ENCODE assay signal across 10 mouse cellular contexts in genomic region chr19:42510276-42511171, GRCm38 (mm10). TPM values are rescaled to one million over a fixed set of nuclear protein-coding genes. Genes with fewer than 3 reads are reported as not detected.
A peak's percentile ranks its signal among the peaks of the same experiment; 100 is the strongest.
DNase-seq lines count a peak whose midpoint lies in the region; ATAC-seq lines count a peak whose summit lies in the region.
"Had no signal": no experiment of that assay in that cellular context is flagged by ENCODE, and none has a peak within 500 bp of the region (broad histone marks: within the 10 kb centered on the region; RNA-seq: fewer than 3 reads in every experiment).

No protein-coding gene starts in this region.

- H3K4me3 ChIP-seq in midbrain, embryonic 14.5 days (replicated peaks; ENCODE audit: low read depth, low read length): no peak overlapping the region
- no peak overlapping the region for H3K4me3 ChIP-seq in midbrain, embryonic 11.5 days (ENCODE audit: low read depth, low read length)
- H3K4me3 ChIP-seq in liver, embryonic 16.5 days (ENCODE audit: low read depth, low read length): no peak overlapping the region

- H3K9me3 ChIP-seq in midbrain, embryonic 14.5 days (ENCODE audit: control insufficient read depth, low read length): no peaks in the 10 kb centered on the region
- H3K9me3 ChIP-seq in midbrain, embryonic 11.5 days (ENCODE audit: control insufficient read depth, low read length): no peaks in the 10 kb centered on the region
- H3K9me3 ChIP-seq in liver, embryonic 16.5 days (replicated peaks; ENCODE audit: control insufficient read depth, low read length): no peaks in the 10 kb centered on the region

- DNase-seq in adrenal gland, adult 8-10 months: peak; percentile 17
- no peak for DNase-seq in adrenal gland, postnatal 4 days (ENCODE audit: low spot score in 2 of 2)
- DNase-seq in midbrain, embryonic 14.5 days: peak; percentile 15
- no peak for DNase-seq in midbrain, embryonic 11.5 days (ENCODE audit: low spot score, missing footprints)
- DNase-seq in retina, embryonic 14.5 days (ENCODE audit: low spot score): peak; percentile 51
- no peak for DNase-seq in B cell, adult 2 months

- no peaks in the 10 kb centered on the region for H3K4me1 ChIP-seq in midbrain, embryonic 14.5 days (ENCODE audit: control insufficient read depth, insufficient read depth, low read length)
- no peaks in the 10 kb centered on the region for H3K4me1 ChIP-seq in midbrain, embryonic 11.5 days (ENCODE audit: control insufficient read depth, insufficient read depth, low read length)
- no peaks in the 10 kb centered on the region for H3K4me1 ChIP-seq in liver, embryonic 16.5 days (ENCODE audit: control insufficient read depth, low read depth, low read length)

- no peak overlapping the region for H3K27ac ChIP-seq in midbrain, embryonic 14.5 days (replicated peaks; ENCODE audit: low read depth, low read length)
- H3K27ac ChIP-seq in midbrain, embryonic 11.5 days (ENCODE audit: low read depth, low read length): no peak overlapping the region
- 0 out of 2 replicates have a peak overlapping the region, but pooled peaks have one; percentile 20 for H3K27ac ChIP-seq in liver, embryonic 16.5 days (ENCODE audit: low read length)
- H3K27ac ChIP-seq: macrophage had no signal

- no peak overlapping the region for H3K4me2 ChIP-seq in midbrain, embryonic 14.5 days (ENCODE audit: low read length)
- no peak overlapping the region for H3K4me2 ChIP-seq in midbrain, embryonic 11.5 days
- 0 out of 2 replicates have a peak overlapping the region, but pooled peaks have one; percentile 12 for H3K4me2 ChIP-seq in liver, embryonic 16.5 days (ENCODE audit: low read depth, low read length)

- no peak overlapping the region for H3K9ac ChIP-seq in midbrain, embryonic 14.5 days (replicated peaks; ENCODE audit: low read length)
- no peak overlapping the region for H3K9ac ChIP-seq in midbrain, embryonic 11.5 days (ENCODE audit: low read length)
- no peak overlapping the region for H3K9ac ChIP-seq in liver, embryonic 16.5 days (ENCODE audit: low read depth, low read length)

- WGBS in midbrain, embryonic 14.5 days: 55% methylated on average over 16 of the region's 16 CpGs
- WGBS in midbrain, embryonic 11.5 days: 58% methylated on average over 16 of the region's 16 CpGs
- 32% methylated on average over 16 of the region's 16 CpGs for WGBS in liver, embryonic 16.5 days (ENCODE audit: insufficient replicate concordance)

- H3K36me3 ChIP-seq in midbrain, embryonic 14.5 days (ENCODE audit: control insufficient read depth, insufficient read depth, low read length): no peaks in the 10 kb centered on the region
- H3K36me3 ChIP-seq in midbrain, embryonic 11.5 days (ENCODE audit: control insufficient read depth, insufficient read depth, low read length): no peaks in the 10 kb centered on the region
- H3K36me3 ChIP-seq in liver, embryonic 16.5 days (ENCODE audit: control insufficient read depth, insufficient read depth): no peaks in the 10 kb centered on the region

- no peak for ATAC-seq in midbrain, embryonic 14.5 days (ENCODE audit: low FRiP score, low TSS enrichment)
- no peak for ATAC-seq in midbrain, embryonic 11.5 days (ENCODE audit: low FRiP score)
- peak; percentile 92 for ATAC-seq in liver, embryonic 16.5 days (ENCODE audit: low read depth)
- no peak for ATAC-seq in inflammation-experienced regulatory T-cells, adult 6 months
- ATAC-seq: Patski had no signal

- no peaks in the 10 kb centered on the region for H3K27me3 ChIP-seq in midbrain, embryonic 14.5 days (ENCODE audit: control insufficient read depth, insufficient read depth, low read length)
- H3K27me3 ChIP-seq in midbrain, embryonic 11.5 days (ENCODE audit: control insufficient read depth, insufficient read depth, low read length): no peaks in the 10 kb centered on the region
- H3K27me3 ChIP-seq in liver, embryonic 16.5 days (ENCODE audit: control insufficient read depth, insufficient read depth, low read depth, low read length): no peaks in the 10 kb centered on the region

RNA-seq across cellular contexts. Expression of gene R3hcc1l, which starts 8.0 kb away (rescaled TPM):
- total RNA-seq in adrenal gland, adult 8-10 months (2022): 10 to 100 TPM; 25.0 to 31.3 (median 26.2) TPM
- 10 to 100 TPM; 26.6 to 26.9 TPM for total RNA-seq in adrenal gland, postnatal 4 days (2021)
- polyA plus RNA-seq in midbrain, embryonic 14.5 days (2014; fragmentation: Nextera tagmentation; extraction: Ambion mirVana): 11.5 and 15.4 TPM in 2 replicates
- 26.3 and 28.0 TPM in 2 replicates for polyA plus RNA-seq in midbrain, embryonic 11.5 days (2014; fragmentation: Nextera tagmentation; extraction: Ambion mirVana)
- 9.5 and 12.4 TPM in 2 replicates for polyA plus RNA-seq in liver, embryonic 16.5 days (2015; fragmentation: Nextera tagmentation; extraction: Ambion mirVana)
- polyA plus RNA-seq in inflammation-experienced regulatory T-cells, adult 6 months (2017; shearing (Covaris generic)): 10 to 100 TPM; 35.8 to 50.1 (median 42.6) TPM

Comparison
In these comparisons a context has a peak if more than half of its experiments do, and no peak if none do; other contexts are left out.
1. DNase-seq: peak in adrenal gland, adult 8-10 months (single experiment), midbrain, embryonic 14.5 days (single experiment) and retina, embryonic 14.5 days (single experiment); none in adrenal gland, postnatal 4 days (0 of 2), midbrain, embryonic 11.5 days (single experiment) and B cell, adult 2 months (0 of 2).